Mouse (Mus musculus) adrenal gland (tissue): ENCODE results near the gene 1110008L16Rik.
"Not testable (repeated sequence)": the region's sequence is repeated elsewhere in the genome, so short reads cannot be mapped to it uniquely, and the experiment has no call there.

Experiments
- intact Hi-C: fragments of 180-260 bp; cut with DNase I; formaldehyde crosslinking; loops from one replicate; pipeline ENCODE4 v1.15.1; 2025
- long read RNA-seq, 2 experiments: library from polyadenylated mRNA; unstranded; transcript quantifications; one replicate each; pipeline ENCODE4 v2.0.0; 2020; ENCODE audit warnings: borderline replicate concordance in 1 of 2; ENCODE audit not compliant: insufficient replicate concordance in 1 of 2

Gene 1110008L16Rik
- long read RNA-seq, experiment 1, transcript 1110008L16Rik-201 (7 exons, 3,122 nt): major isoform, 9 of 11 reads
- long read RNA-seq, experiment 1, partial matches to known transcripts: 0 of 11 reads
- long read RNA-seq, experiment 1, other reads (novel, unspliced or antisense): 2 of 11 reads
- long read RNA-seq, experiment 2, transcript 1110008L16Rik-201 (7 exons, 3,122 nt): major isoform, 9 of 11 reads
- long read RNA-seq, experiment 2, partial matches to known transcripts: 1 of 11 reads
- long read RNA-seq, experiment 2, other reads (novel, unspliced or antisense): 1 of 11 reads

GRCm38 (mm10) chr12:55299336-55299735 is at the start of gene 1110008L16Rik:
Gene 1110008L16Rik, plus strand, starts transcription at chr12:55299577.
- intact Hi-C loops: no loop called here

GRCm38 (mm10) chr12:55261950-55262349 is 37.4 kb upstream of the 1110008L16Rik start:
- intact Hi-C loops: not testable (repeated sequence)

- intact Hi-C loops: not testable (repeated sequence)
Observed at GRCm38 (mm10) chr12:55263385-55263784, 36.0 kb upstream of the 1110008L16Rik start.

GRCm38 (mm10) chr12:55272243-55272642 is 27.1 kb upstream of the 1110008L16Rik start:
- intact Hi-C loops: no loop called here

GRCm38 (mm10) chr12:55277583-55277982 is 21.8 kb upstream of the 1110008L16Rik start:
- intact Hi-C loops: not testable (repeated sequence)

- intact Hi-C loops: no loop called here
Observed at GRCm38 (mm10) chr12:55298112-55298511, 1.3 kb upstream of the 1110008L16Rik start.

GRCm38 (mm10) chr12:55300820-55301351 is 1.5 kb downstream of the 1110008L16Rik start:
- intact Hi-C loops: no loop called here

- intact Hi-C loops: no loop called here
Observed at GRCm38 (mm10) chr12:55301472-55302300, 2.3 kb downstream of the 1110008L16Rik start.

- intact Hi-C loops: no loop called here
Observed at GRCm38 (mm10) chr12:55302485-55303441, 3.4 kb downstream of the 1110008L16Rik start, which contains the start of gene Ppp2r3c. Gene Ppp2r3c, minus strand, starts transcription at chr12:55302998.

- intact Hi-C loops: no loop called here
Observed at GRCm38 (mm10) chr12:55306371-55306770, 7.0 kb downstream of the 1110008L16Rik start.

GRCm38 (mm10) chr12:55307566-55307965 is 8.2 kb downstream of the 1110008L16Rik start:
- intact Hi-C loops: no loop called here

GRCm38 (mm10) chr12:55308731-55309130 is 9.4 kb downstream of the 1110008L16Rik start:
- intact Hi-C loops: no loop called here

GRCm38 (mm10) chr12:55309501-55309900 is 10.1 kb downstream of the 1110008L16Rik start:
- intact Hi-C loops: no loop called here

GRCm38 (mm10) chr12:55311841-55312240 is 12.5 kb downstream of the 1110008L16Rik start:
- intact Hi-C loops: no loop called here

- intact Hi-C loops: no loop called here
Observed at GRCm38 (mm10) chr12:55313901-55314300, 14.5 kb downstream of the 1110008L16Rik start.

GRCm38 (mm10) chr12:55315192-55315591 is 15.8 kb downstream of the 1110008L16Rik start:
- intact Hi-C loops: loop anchor here (1.0 to 5.0 kb wide), 2 partner anchors 52 to 185 kb away; no protein-coding TSS in a partner anchor

GRCm38 (mm10) chr12:55321642-55322291 is 22.4 kb downstream of the 1110008L16Rik start:
- intact Hi-C loops: no loop called here

GRCm38 (mm10) chr12:55325702-55326101 is 26.3 kb downstream of the 1110008L16Rik start:
- intact Hi-C loops: no loop called here

- intact Hi-C loops: no loop called here
Observed at GRCm38 (mm10) chr12:55328784-55329183, 29.4 kb downstream of the 1110008L16Rik start.

GRCm38 (mm10) chr12:55329351-55329750 is 30.0 kb downstream of the 1110008L16Rik start:
- intact Hi-C loops: no loop called here
